Mouse (Mus musculus) MEL (cell line): ENCODE measurements at regions not wholly inside any gene's neighbourhood (a gene's known extent, or its start where the extent isn't known, plus 50 kb on each side); places are given as distances from the start of the nearest gene placed in this dataset.

Experiments used
- DNase-seq: peaks from one replicate; pipeline ENCODE4 v3.0.0; 2011; ENCODE audit warnings: low read depth, low spot score
- H3K27ac ChIP-seq: 2 replicates; pipeline ENCODE4 v1.5.1; 2012; ENCODE audit warnings: low read depth, mild to moderate bottlenecking, control low read depth, low read length, moderate library complexity; ENCODE audit not compliant: control insufficient read depth
- H3K27me3 ChIP-seq, 2 experiments: fragments of 150-350 bp in 1 of 2; sonication (generic) in 1 of 2; 2 replicates each; pipeline ENCODE4 v1.6.1; 2012; ENCODE audit warnings: low read length in 2 of 2, mild to moderate bottlenecking in 2 of 2, improper control_type of control experiment in 1 of 2, moderate library complexity in 1 of 2; ENCODE audit not compliant: insufficient read depth in 2 of 2, control insufficient read depth in 1 of 2
- H3K36me3 ChIP-seq, 2 experiments: 2 replicates each; pipeline ENCODE4 v1.6.1; 2012 to 2014; ENCODE audit warnings: low read length in 2 of 2, improper control_type of control experiment in 1 of 2, inconsistent platforms in 1 of 2, mild to moderate bottlenecking in 1 of 2; ENCODE audit not compliant: insufficient read depth in 2 of 2, control insufficient read depth in 1 of 2
- H3K4me1 ChIP-seq, 2 experiments: fragments of 150-350 bp in 1 of 2; sonication (generic) in 1 of 2; 2 replicates each; pipeline ENCODE4 v1.6.1; 2012; ENCODE audit warnings: low read length in 2 of 2, improper control_type of control experiment in 1 of 2, mild to moderate bottlenecking in 1 of 2; ENCODE audit not compliant: insufficient read depth in 2 of 2, control insufficient read depth in 1 of 2
- H3K4me3 ChIP-seq, 2 experiments: fragments of 150-350 bp in 1 of 2; sonication (generic) in 1 of 2; 2 replicates each; pipeline ENCODE4 v1.5.1; 2012; ENCODE audit warnings: low read depth in 2 of 2, low read length in 2 of 2, mild to moderate bottlenecking in 2 of 2, moderate library complexity in 2 of 2, control low read depth in 1 of 2, improper control_type of control experiment in 1 of 2; ENCODE audit not compliant: control insufficient read depth in 1 of 2, insufficient read depth in 1 of 2
- H3K79me2 ChIP-seq: 2 replicates; pipeline ENCODE4 v1.6.1; 2012; ENCODE audit warnings: mild to moderate bottlenecking, low read length, moderate library complexity; ENCODE audit not compliant: control insufficient read depth, poor library complexity, insufficient read depth
- H3K9ac ChIP-seq: 2 replicates; pipeline ENCODE4 v1.6.1; 2012; ENCODE audit warnings: low read depth, mild to moderate bottlenecking, control low read depth, low read length, moderate library complexity; ENCODE audit not compliant: control insufficient read depth, poor library complexity, severe bottlenecking
- H3K9me3 ChIP-seq: fragments of 150-350 bp; sonication (generic); replicated peaks from 2 replicates; pipeline ENCODE4 v1.6.1; 2012; ENCODE audit warnings: mild to moderate bottlenecking, low read length, improper control_type of control experiment, moderate library complexity; ENCODE audit not compliant: insufficient read depth
- BHLHE40 ChIP-seq: IDR thresholded peaks from 2 replicates; pipeline ENCODE4 v1.6.1; 2012; ENCODE audit warnings: low read depth, mild to moderate bottlenecking, inconsistent platforms, low read length, improper control_type of control experiment, borderline replicate concordance
- CHD1 ChIP-seq: IDR thresholded peaks from 2 replicates; pipeline ENCODE4 v1.6.1; 2012; ENCODE audit warnings: low read depth, mild to moderate bottlenecking, inconsistent platforms, low read length, improper control_type of control experiment
- ELF1 ChIP-seq: IDR thresholded peaks from 2 replicates; pipeline ENCODE4 v1.6.1; 2014; ENCODE audit warnings: low read depth, mild to moderate bottlenecking, inconsistent platforms, low read length, improper control_type of control experiment, moderate library complexity
- GABPA ChIP-seq: IDR thresholded peaks from 2 replicates; pipeline ENCODE4 v1.6.1; 2012; ENCODE audit warnings: low read depth, mild to moderate bottlenecking, inconsistent platforms, low read length, improper control_type of control experiment, moderate library complexity
- GATA1 ChIP-seq: IDR thresholded peaks from 2 replicates; pipeline ENCODE4 v1.6.1; 2011; ENCODE audit warnings: low read depth, low read length, improper control_type of control experiment
- HCFC1 ChIP-seq: IDR thresholded peaks from 2 replicates; pipeline ENCODE4 v1.6.1; 2012; ENCODE audit warnings: low read depth, mild to moderate bottlenecking, inconsistent platforms, low read length, improper control_type of control experiment, moderate library complexity
- JUND ChIP-seq: IDR thresholded peaks from 2 replicates; pipeline ENCODE4 v1.6.1; 2011; ENCODE audit warnings: low read depth, mild to moderate bottlenecking, improper control_type of control experiment, low read length
- KAT2A ChIP-seq: conservative IDR thresholded peaks from 2 replicates; pipeline ENCODE4 v1.6.1; 2012; ENCODE audit warnings: low read depth, low read length, improper control_type of control experiment, inconsistent platforms
- MAZ ChIP-seq: IDR thresholded peaks from 2 replicates; pipeline ENCODE4 v1.6.1; 2012; ENCODE audit warnings: low read depth, mild to moderate bottlenecking, inconsistent platforms, low read length, improper control_type of control experiment
- MEF2A ChIP-seq: IDR thresholded peaks from 2 replicates; pipeline ENCODE4 v1.6.1; 2014; ENCODE audit warnings: low read depth, mild to moderate bottlenecking, inconsistent platforms, low read length, improper control_type of control experiment; ENCODE audit not compliant: poor library complexity, insufficient replicate concordance, severe bottlenecking; ENCODE audit errors: extremely low read depth
- MXI1 ChIP-seq: IDR thresholded peaks from 2 replicates; pipeline ENCODE4 v1.6.1; 2011; ENCODE audit warnings: mild to moderate bottlenecking, low read depth, low read length, improper control_type of control experiment
- MYC ChIP-seq: IDR thresholded peaks from 2 replicates; pipeline ENCODE4 v1.6.1; 2011; ENCODE audit warnings: low read depth, mild to moderate bottlenecking, low read length, improper control_type of control experiment, moderate library complexity
- NRF1 ChIP-seq: IDR thresholded peaks from 2 replicates; pipeline ENCODE4 v1.6.1; 2014; ENCODE audit warnings: low read depth, mild to moderate bottlenecking, inconsistent platforms, low read length, improper control_type of control experiment, moderate library complexity; ENCODE audit not compliant: poor library complexity, insufficient read depth, severe bottlenecking
- POLR2A ChIP-seq, 2 experiments: IDR thresholded peaks; 2 replicates each; pipeline ENCODE4 v1.6.1; 2011 to 2012; ENCODE audit warnings: low read length in 2 of 2, mild to moderate bottlenecking in 2 of 2, control low read depth in 1 of 2, improper control_type of control experiment in 1 of 2, low read depth in 1 of 2, moderate library complexity in 1 of 2; ENCODE audit not compliant: control insufficient read depth in 1 of 2, insufficient read depth in 1 of 2, poor library complexity in 1 of 2
- RAD21 ChIP-seq: IDR thresholded peaks from 2 replicates; pipeline ENCODE4 v1.6.1; 2011; ENCODE audit warnings: mild to moderate bottlenecking, low read depth, low read length, improper control_type of control experiment
- RCOR1 ChIP-seq: IDR thresholded peaks from 2 replicates; pipeline ENCODE4 v1.6.1; 2012; ENCODE audit warnings: low read depth, mild to moderate bottlenecking, inconsistent platforms, low read length, improper control_type of control experiment
- SIN3A ChIP-seq: IDR thresholded peaks from 2 replicates; pipeline ENCODE4 v1.6.1; 2012; ENCODE audit warnings: low read length, improper control_type of control experiment, inconsistent platforms
- TCF12 ChIP-seq: IDR thresholded peaks from 2 replicates; pipeline ENCODE4 v1.6.1; 2014; ENCODE audit warnings: low read depth, mild to moderate bottlenecking, inconsistent platforms, low read length, improper control_type of control experiment, moderate library complexity
- ZC3H11A ChIP-seq: IDR thresholded peaks from 2 replicates; pipeline ENCODE4 v1.6.1; 2012; ENCODE audit warnings: low read depth, mild to moderate bottlenecking, inconsistent platforms, low read length, improper control_type of control experiment

DNA sequence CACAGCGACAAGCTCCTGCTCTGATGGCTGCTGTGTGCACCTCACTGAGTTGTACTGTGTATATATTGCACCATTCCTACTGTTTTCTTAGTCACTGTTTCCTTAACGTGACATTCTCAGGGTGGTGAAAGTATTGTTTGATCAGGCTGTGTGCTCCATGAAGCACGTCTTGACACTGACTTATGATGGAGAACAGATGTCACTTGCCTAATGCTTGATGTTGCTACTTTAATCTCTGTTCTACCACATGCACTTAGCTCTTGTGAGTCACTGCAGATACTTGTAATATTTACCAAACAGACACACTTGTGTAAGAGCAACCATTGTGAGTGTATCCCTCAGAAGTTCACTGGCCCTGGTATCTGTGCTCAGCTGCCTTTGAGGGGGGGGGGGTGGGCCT lies 870.0 kb downstream of the Epha4 start:
- H3K4me3 ChIP-seq = no peak overlapping the region
- no peak for TF ChIP-seq MEF2A
- no peak for TF ChIP-seq ELF1
- TF ChIP-seq GATA1 = no peak
- no peak for TF ChIP-seq MXI1
- TF ChIP-seq GABPA = no peak
- TF ChIP-seq HCFC1 = no peak
- no peak for TF ChIP-seq KAT2A
- no peak for TF ChIP-seq MYC
- TF ChIP-seq RCOR1 = no peak
- no peak for TF ChIP-seq SIN3A
- no peak for TF ChIP-seq BHLHE40
- TF ChIP-seq ZC3H11A = no peak
- no peak for TF ChIP-seq POLR2A (IDR thresholded peaks at IDR 0.05; ENCODE audit: control insufficient read depth in 1 of 2, insufficient read depth in 1 of 2, low read depth in 1 of 2, low read length in 2 of 2, poor library complexity in 1 of 2)
- TF ChIP-seq JUND = no peak
- TF ChIP-seq CHD1 = no peak
- TF ChIP-seq TCF12 = no peak
- TF ChIP-seq NRF1 = no peak
- no peak for TF ChIP-seq MAZ
- TF ChIP-seq, all 39 proteins: peak for 0
- Histone ChIP-seq H3K9ac (no peak overlapping the region), H3K27me3 (no peaks in the 10 kb centered on the region), H3K27ac (no peak overlapping the region), H3K4me1 (no peaks in the 10 kb centered on the region), H3K79me2 (no peaks in the 10 kb centered on the region), H3K36me3 (no peaks in the 10 kb centered on the region), H3K9me3 (no peaks in the 10 kb centered on the region)
- DNase-seq = no peak

DNA sequence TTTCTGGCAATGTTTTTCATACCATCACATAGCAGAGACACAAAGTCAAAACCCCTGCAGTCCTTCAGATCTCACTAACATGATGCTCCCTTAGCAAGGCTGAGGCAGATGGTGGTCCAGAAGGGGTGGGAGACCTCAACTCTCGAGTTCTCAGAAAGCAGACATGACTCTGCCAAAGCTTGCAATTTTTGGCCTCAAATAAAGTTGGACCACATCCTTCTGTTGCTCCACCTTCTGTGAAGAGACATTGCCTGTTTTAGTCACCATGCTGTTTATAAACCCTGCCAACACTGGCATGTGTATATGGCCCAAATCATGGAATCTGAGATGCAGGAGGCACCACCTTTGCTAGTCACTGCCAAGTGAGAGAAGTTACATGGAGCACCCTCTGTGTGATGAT lies 860.1 kb downstream of the Epha4 start:
- H3K79me2 ChIP-seq = no peaks in the 10 kb centered on the region
- no peaks in the 10 kb centered on the region for H3K9me3 ChIP-seq
- H3K9ac ChIP-seq = no peak overlapping the region
- no peaks in the 10 kb centered on the region for H3K36me3 ChIP-seq
- no peak overlapping the region for H3K27ac ChIP-seq
- no peak for DNase-seq
- no peak overlapping the region for H3K4me3 ChIP-seq
- no peak for TF ChIP-seq KAT2A
- TF ChIP-seq RAD21 = no peak
- no peak for TF ChIP-seq RCOR1
- no peak for TF ChIP-seq SIN3A
- TF ChIP-seq, all 39 proteins: peak for 0
- Histone ChIP-seq H3K4me1 (no peaks in the 10 kb centered on the region), H3K27me3 (no peaks in the 10 kb centered on the region)
